Mouse (Mus musculus): ENCODE results near the gene Cphx1.
"Not testable (repeated sequence)": the region's sequence is repeated elsewhere in the genome, so short reads cannot be mapped to it uniquely, and the experiment has no call there.

GRCm38 (mm10) chr14:25981880-25982279 is 43.8 kb downstream of the Cphx1 start:
- not testable (repeated sequence) for TF ChIP-seq POLR2A (IDR thresholded peaks at IDR 0.05; ENCODE audit: borderline replicate concordance, insufficient read depth, low read length); CTCF (IDR thresholded peaks at IDR 0.05; ENCODE audit: borderline replicate concordance, insufficient read depth, low read depth, low read length)
